Mouse (Mus musculus) brain, embryonic 14.5 days (tissue): Measurements from ENCODE around the gene Rnf208.

Source experiments
- CTCF ChIP-seq: fragments of 200-500 bp; IDR thresholded peaks from 2 replicates; pipeline ENCODE4 v1.5.1; 2012; ENCODE audit warnings: inconsistent platforms, mild to moderate bottlenecking, moderate library complexity, borderline replicate concordance; ENCODE audit not compliant: insufficient read depth, insufficient read length; ENCODE audit errors: extremely low read depth
- POLR2A ChIP-seq: fragments of 200-500 bp; IDR thresholded peaks from 2 replicates; pipeline ENCODE4 v1.6.1; 2012; ENCODE audit warnings: mild to moderate bottlenecking, inconsistent platforms, borderline replicate concordance; ENCODE audit not compliant: poor library complexity, insufficient read depth, insufficient read length, severe bottlenecking; ENCODE audit errors: extremely low read depth

- TF ChIP-seq CTCF (no peak), POLR2A (no peak)
Observed at GRCm38 (mm10) chr2:25244144-25244543, 2.1 kb downstream of the Rnf208 start.
